Mouse (Mus musculus) lung, embryonic 16.5 days (tissue): ENCODE data around the gene Grb2. TPM values are rescaled to one million over a fixed set of nuclear protein-coding genes. Genes with fewer than 3 reads are reported as not detected.

Source experiments
- ATAC-seq: fragments of 200-750 bp; cut with Nextera tagmentation; 2 replicates; pipeline ENCODE4 v1.8.0; 2017; ENCODE audit warnings: low read depth, mild to moderate bottlenecking, moderate library complexity
- H3K27ac ChIP-seq: fragments of 300-500 bp; sonication (generic); 2 replicates; pipeline ENCODE4 v1.5.1; 2014; ENCODE audit warnings: mild to moderate bottlenecking, control low read depth, low read length
- H3K27me3 ChIP-seq: fragments of 300-500 bp; sonication (generic); 2 replicates; pipeline ENCODE4 v1.6.1; 2014; ENCODE audit warnings: low read depth, low read length, mixed read lengths; ENCODE audit not compliant: control insufficient read depth, insufficient read depth
- H3K36me3 ChIP-seq: fragments of 300-500 bp; sonication (generic); 2 replicates; pipeline ENCODE4 v1.6.1; 2014; ENCODE audit warnings: low read length; ENCODE audit not compliant: control insufficient read depth, insufficient read depth
- H3K4me1 ChIP-seq: fragments of 300-500 bp; sonication (generic); replicated peaks from 2 replicates; pipeline ENCODE4 v1.6.1; 2014; ENCODE audit warnings: low read length, mixed read lengths; ENCODE audit not compliant: control insufficient read depth, insufficient read depth
- H3K4me2 ChIP-seq: fragments of 300-500 bp; sonication (generic); 2 replicates; pipeline ENCODE4 v1.6.1; 2014; ENCODE audit warnings: low read depth, low read length, control low read depth
- H3K4me3 ChIP-seq: fragments of 300-500 bp; sonication (generic); 2 replicates; pipeline ENCODE4 v1.5.1; 2014; ENCODE audit warnings: mild to moderate bottlenecking, low read length, control low read depth
- H3K9ac ChIP-seq: fragments of 300-500 bp; sonication (generic); 2 replicates; pipeline ENCODE4 v1.6.1; 2014; ENCODE audit warnings: low read length, control low read depth
- H3K9me3 ChIP-seq: fragments of 300-500 bp; sonication (generic); 2 replicates; pipeline ENCODE4 v1.6.1; 2016; ENCODE audit warnings: low read length; ENCODE audit not compliant: control insufficient read depth
- WGBS: fragments of 180-500 bp; shearing (Covaris S2); extraction: QIAGEN DNeasy Blood & Tissue Kit; methylation state at CpG from one replicate; pipeline ENCODE4 v1.1.7; 2014; 5-methylcytosine and 5-hydroxymethylcytosine counted together
- polyA plus RNA-seq: library from polyadenylated mRNA; unstranded; fragments of >200 nt; fragmentation: Nextera tagmentation; extraction: Ambion mirVana; gene quantifications from 2 replicates; pipeline ENCODE4 v1.2.1, GENCODE M21; 2015

Gene Grb2
- polyA plus RNA-seq, 1 experiment from 2014 or later, result 82.7 TPM

DNA sequence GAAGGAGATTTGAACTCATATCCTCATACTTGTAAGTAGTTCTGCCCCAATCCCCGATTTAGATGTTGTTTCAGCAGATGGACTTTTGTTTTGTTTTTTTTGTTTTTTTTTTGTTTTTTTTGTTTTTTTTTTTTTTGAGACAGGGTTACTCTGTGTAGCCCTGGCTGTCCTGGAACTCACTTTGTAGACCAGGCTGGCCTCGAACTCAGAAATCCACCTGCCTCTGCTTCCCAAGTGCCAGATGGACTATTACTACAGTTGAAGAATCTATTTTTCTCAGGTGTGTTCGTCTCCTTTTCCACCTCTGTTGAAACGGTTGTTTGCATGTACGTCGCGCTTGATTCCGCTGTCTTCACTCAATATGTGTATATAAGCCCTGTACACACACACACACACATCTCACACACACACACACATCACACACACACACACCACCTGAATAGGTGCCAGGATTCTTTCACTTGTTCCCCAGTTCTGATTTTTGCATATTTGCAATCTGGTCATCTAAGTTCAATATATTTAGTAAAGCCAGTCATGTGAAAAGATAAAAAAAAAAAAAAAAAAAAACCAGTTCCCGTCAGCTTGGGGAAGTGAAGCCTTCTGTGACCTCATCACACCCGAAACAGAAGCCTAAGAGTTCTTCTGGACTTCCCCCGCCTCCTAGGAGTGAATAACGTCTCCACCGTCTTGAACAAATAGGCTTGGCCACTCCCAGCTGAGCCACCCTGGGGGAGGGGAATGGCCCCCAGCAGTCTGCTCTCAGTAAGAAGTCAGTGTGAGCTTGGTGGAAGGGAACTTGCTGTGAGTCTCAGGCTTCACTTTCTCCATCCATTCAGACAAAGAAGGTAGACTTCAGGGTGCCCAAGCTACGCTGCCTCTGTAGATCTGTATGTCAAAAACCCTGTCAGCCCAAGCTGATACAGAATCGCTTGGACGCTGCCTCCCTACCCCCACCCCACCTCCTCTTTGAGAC is 77.6 kb downstream of the Grb2 start:
- Histone ChIP-seq H3K9ac (peak overlapping the region; percentile 43), H3K4me2 (no peak overlapping the region), H3K4me1 (peaks cover 2% of the 10 kb centered on the region; the same call in 1 of the 2 replicates), H3K4me3 (no peak overlapping the region), H3K27ac (peak overlapping the region; percentile 70; the same call in 1 of the 2 replicates), H3K9me3 (no peaks in the 10 kb centered on the region), H3K36me3 (no peaks in the 10 kb centered on the region), H3K27me3 (no peaks in the 10 kb centered on the region)
- no peak for ATAC-seq
- WGBS, result 33% methylated on average over 16 of the region's 16 CpGs

- Histone ChIP-seq H3K27me3 (no peaks in the 10 kb centered on the region), H3K9ac (no peak overlapping the region), H3K27ac (no peak overlapping the region), H3K4me2 (no peak overlapping the region), H3K4me1 (peaks cover 2% of the 10 kb centered on the region; the same call in 1 of the 2 replicates), H3K9me3 (no peaks in the 10 kb centered on the region), H3K36me3 (no peaks in the 10 kb centered on the region), H3K4me3 (no peak overlapping the region)
- WGBS, result 78% methylated on average over 13 of the region's 13 CpGs
- no peak for ATAC-seq
Measured at GRCm38 (mm10) chr11:115629734-115630531, 78.5 kb downstream of the Grb2 start.

GRCm38 (mm10) chr11:115628465-115629101 is 79.8 kb downstream of the Grb2 start:
- Histone ChIP-seq H3K36me3 (0 out of 2 replicates have a peak, but pooled peaks cover 1% of the 10 kb centered on the region), H3K4me3 (peak overlapping the region; percentile 82), H3K4me1 (peaks cover 2% of the 10 kb centered on the region; the same call in 1 of the 2 replicates), H3K27ac (no peak overlapping the region), H3K4me2 (peak overlapping the region; percentile 79), H3K9ac (peak overlapping the region; percentile 60), H3K27me3 (no peaks in the 10 kb centered on the region), H3K9me3 (no peaks in the 10 kb centered on the region)
- WGBS, result 45% methylated on average over 13 of the region's 13 CpGs
- ATAC-seq, result peak; percentile 11

- H3K27ac ChIP-seq, result no peak within 1 kb of the TSS; the same call in 1 of the 2 replicates
- peak within 1 kb of the TSS; percentile 77 for H3K9ac ChIP-seq
- H3K4me1 ChIP-seq, result peaks cover 2% of the 10 kb centered on the region; the same call in 1 of the 2 replicates
- H3K9me3 ChIP-seq, result no peaks in the 10 kb centered on the region
- peak within 1 kb of the TSS; percentile 79 for H3K4me2 ChIP-seq
- H3K4me3 ChIP-seq, result peak within 1 kb of the TSS; percentile 82
- under 1% methylated on average over 47 of the region's 47 CpGs for WGBS
- no peaks in the 10 kb centered on the region for H3K27me3 ChIP-seq
- H3K36me3 ChIP-seq, result 0 out of 2 replicates have a peak, but pooled peaks cover 2% of the 10 kb centered on the region
- peak; percentile 100 for ATAC-seq
Measured at GRCm38 (mm10) chr11:115627705-115628464, 80.5 kb downstream of the Grb2 start, which contains the start of gene Slc25a19. Gene Slc25a19 (minus strand): TSS chr11:115628295.

GRCm38 (mm10) chr11:115626824-115627616 is 81.4 kb downstream of the Grb2 start:
- Histone ChIP-seq H3K27ac (no peak overlapping the region), H3K27me3 (no peaks in the 10 kb centered on the region), H3K36me3 (0 out of 2 replicates have a peak, but pooled peaks cover 2% of the 10 kb centered on the region), H3K9ac (peak overlapping the region; percentile 77), H3K4me3 (peak overlapping the region; percentile 82), H3K4me2 (peak overlapping the region; percentile 79), H3K4me1 (peaks cover 2% of the 10 kb centered on the region; the same call in 1 of the 2 replicates), H3K9me3 (no peaks in the 10 kb centered on the region)
- WGBS, result 41% methylated on average over 11 of the region's 11 CpGs
- no peak for ATAC-seq

DNA sequence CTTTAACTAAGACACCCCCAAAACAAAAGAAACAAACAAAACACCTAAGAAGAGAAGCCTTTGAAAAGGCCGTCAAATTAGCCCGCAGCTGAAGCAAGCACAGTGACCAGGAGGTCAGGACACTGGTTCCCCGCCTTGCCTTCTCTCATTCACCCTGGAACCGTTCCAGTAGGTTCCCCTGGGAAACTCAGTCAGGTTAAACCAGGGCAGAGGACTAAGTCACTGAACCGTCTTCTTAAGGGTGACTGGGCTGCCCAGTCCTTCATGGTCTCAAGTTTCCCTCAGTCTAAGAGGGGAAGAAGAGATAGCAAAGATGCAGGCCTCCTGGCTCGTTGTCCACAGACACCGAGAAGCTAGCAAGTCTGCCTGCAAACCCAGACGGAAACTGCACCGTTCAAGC is 82.5 kb downstream of the Grb2 start:
- Histone ChIP-seq H3K36me3 (peaks cover 2% of the 10 kb centered on the region; the same call in 1 of the 2 replicates), H3K4me3 (no peak overlapping the region), H3K4me1 (peaks cover 2% of the 10 kb centered on the region; the same call in 1 of the 2 replicates), H3K9ac (no peak overlapping the region), H3K27me3 (no peaks in the 10 kb centered on the region), H3K9me3 (no peaks in the 10 kb centered on the region), H3K27ac (no peak overlapping the region), H3K4me2 (no peak overlapping the region)
- WGBS, result 77% methylated on average over 9 of the region's 9 CpGs
- ATAC-seq, result no peak

GRCm38 (mm10) chr11:115623487-115624070 is 84.8 kb downstream of the Grb2 start:
- WGBS, result 67% methylated on average over 9 of the region's 9 CpGs
- Histone ChIP-seq H3K27ac (no peak overlapping the region), H3K4me1 (peaks cover 2% of the 10 kb centered on the region; the same call in 1 of the 2 replicates), H3K36me3 (peaks cover 8% of the 10 kb centered on the region; the same call in 1 of the 2 replicates), H3K4me3 (no peak overlapping the region), H3K9ac (no peak overlapping the region), H3K27me3 (no peaks in the 10 kb centered on the region), H3K4me2 (no peak overlapping the region), H3K9me3 (no peaks in the 10 kb centered on the region)
- no peak for ATAC-seq
